Mouse (Mus musculus) bone marrow macrophage, adult 2 months (primary cell): ENCODE data around the gene Sbds. TPM values are rescaled to one million over a fixed set of nuclear protein-coding genes. Genes with fewer than 3 reads are reported as not detected.
A peak's percentile ranks its signal among the peaks of the same experiment; 100 is the strongest.

Experiments used
- H3K27ac ChIP-seq: 2 replicates; pipeline ENCODE4 v1.5.1; 2012; ENCODE audit warnings: low read depth, low read length; ENCODE audit not compliant: insufficient read depth
- H3K4me1 ChIP-seq: 2 replicates; pipeline ENCODE4 v1.6.1; 2012; ENCODE audit warnings: low read length; ENCODE audit not compliant: control insufficient read depth, insufficient read depth
- H3K4me3 ChIP-seq: 2 replicates; pipeline ENCODE4 v1.5.1; 2012; ENCODE audit warnings: mild to moderate bottlenecking, low read length, moderate library complexity; ENCODE audit not compliant: insufficient read depth
- CTCF ChIP-seq: IDR thresholded peaks from 2 replicates; pipeline ENCODE4 v1.5.1; 2012; ENCODE audit warnings: low read depth, mild to moderate bottlenecking, low read length, moderate library complexity
- POLR2A ChIP-seq: IDR thresholded peaks from 2 replicates; pipeline ENCODE4 v1.6.1; 2012; ENCODE audit warnings: mild to moderate bottlenecking, low read depth, low read length, borderline replicate concordance
- polyA plus RNA-seq: library from polyadenylated mRNA; stranded (reverse); fragments of >200 nt; gene quantifications from 2 replicates; pipeline ENCODE4 v1.2.4, GENCODE M21; 2012; ENCODE audit not compliant: missing spikeins, insufficient read depth, insufficient read length

Gene Sbds
- polyA plus RNA-seq, 1 experiment: 87.1 TPM

DNA sequence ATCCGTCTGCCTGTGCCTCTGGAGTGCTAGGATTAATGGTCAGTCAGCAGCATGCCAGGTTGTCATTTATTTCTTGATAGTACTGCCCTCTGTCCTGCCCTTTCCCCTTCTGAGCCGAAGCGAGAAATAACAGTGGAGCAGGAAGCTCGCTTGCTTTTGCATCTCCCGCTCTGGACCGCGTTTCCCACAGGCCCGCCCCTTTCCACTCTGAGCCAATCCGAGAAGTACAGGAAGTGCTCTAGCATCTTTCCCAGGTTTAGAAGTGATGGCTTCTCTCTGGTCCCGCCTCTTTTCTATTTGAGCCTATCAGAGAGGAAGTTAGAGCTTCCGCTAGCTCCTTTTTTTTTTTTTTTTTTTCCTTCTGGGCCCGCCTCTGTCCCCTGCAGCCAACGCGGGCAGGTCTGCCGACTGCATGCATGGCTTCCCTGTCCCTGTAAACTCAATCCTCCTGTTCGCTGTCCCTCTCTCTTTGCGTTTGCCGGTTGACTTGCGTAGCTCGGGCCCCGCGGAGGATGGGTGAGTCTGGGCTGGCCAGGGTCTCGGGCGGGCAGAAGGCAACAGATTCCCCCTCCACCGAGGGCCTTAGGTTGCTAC lies 1.4 kb upstream of the Sbds start:
- TF ChIP-seq POLR2A: no peak
- TF ChIP-seq CTCF: no peak
- Histone ChIP-seq H3K4me1 (peaks cover 21% of the 10 kb centered on the region), H3K27ac (peak overlapping the region; percentile 53), H3K4me3 (peak overlapping the region; percentile 94)

DNA sequence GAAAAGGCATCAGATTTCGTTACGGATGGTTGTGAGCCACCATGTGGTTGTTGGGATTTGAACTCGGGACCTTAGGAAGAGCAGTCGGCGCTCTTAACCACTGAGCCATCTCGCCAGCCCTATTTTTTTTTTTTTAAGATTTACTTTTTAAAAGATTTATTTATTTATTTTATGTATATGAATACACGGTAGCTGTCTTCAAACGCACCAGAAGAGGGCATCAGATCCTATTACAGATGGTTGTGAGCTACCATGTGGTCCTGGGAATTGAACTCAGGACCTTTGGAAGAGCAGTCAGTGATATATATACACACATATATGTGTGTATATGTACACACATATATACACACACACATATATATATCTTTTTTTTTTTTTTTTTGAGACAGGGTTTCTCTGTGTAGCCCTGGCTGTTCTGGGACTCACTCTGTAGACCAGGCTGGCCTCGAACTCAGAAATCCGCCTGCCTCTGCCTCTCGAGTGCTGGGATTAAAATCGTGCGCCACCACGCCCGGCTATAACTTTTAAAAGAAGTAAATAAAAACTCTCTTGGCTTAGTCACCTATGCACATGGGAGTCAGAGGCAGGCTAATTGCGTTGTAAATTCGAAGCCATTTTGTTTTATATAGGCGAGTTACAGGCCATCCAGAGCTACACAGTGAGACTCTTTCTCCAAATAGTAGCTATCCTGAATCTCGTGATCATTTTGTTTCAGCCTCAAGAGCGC lies 632 bp upstream of the Sbds start:
- peaks cover 17% of the 10 kb centered on the region for H3K4me1 ChIP-seq
- H3K27ac ChIP-seq: peak overlapping the region; percentile 53
- H3K4me3 ChIP-seq: peak overlapping the region; percentile 58

DNA sequence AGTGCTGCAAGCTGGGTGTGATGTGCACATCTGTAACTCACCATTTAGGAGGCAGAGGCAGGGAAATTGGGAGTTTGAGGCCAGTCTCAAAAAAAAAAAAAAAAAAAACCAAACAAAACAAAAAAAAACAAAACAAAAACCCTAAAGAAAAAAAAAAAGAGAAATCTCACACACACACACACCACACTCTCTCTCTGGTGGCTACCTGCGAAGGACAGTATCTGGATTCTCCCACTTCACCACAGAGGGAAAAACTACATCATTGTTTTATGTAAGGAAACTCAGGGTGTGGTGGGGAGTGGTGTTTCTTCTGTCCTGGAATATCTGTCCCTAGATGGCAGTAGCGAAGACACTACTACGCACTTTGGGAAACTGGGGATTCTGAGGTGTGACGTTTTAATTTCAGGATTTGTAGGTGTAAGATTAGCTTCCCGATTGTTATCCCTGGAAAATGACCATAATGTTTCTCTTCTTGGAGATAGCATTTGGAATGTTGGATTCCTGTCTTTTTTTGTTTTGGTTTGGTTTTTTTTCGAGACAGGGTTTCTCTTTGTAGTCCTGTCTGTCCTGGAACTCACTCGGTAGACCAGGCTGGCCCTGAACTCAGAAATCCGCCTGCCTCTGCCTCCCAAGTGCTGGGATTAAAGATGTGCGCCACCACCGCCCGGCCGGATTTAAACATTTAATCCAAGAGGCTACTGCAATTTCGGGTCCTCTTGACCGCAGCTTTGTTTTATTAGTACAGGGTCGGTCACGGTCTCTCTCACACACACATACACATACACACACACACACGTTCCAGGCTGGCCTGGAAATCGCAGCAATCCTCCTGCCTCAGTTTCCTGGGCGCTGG lies 940 bp downstream of the Sbds start:
- no peak for TF ChIP-seq CTCF
- TF ChIP-seq POLR2A: no peak
- Histone ChIP-seq H3K4me3 (peak overlapping the region; percentile 91), H3K27ac (peak overlapping the region; percentile 86), H3K4me1 (peaks cover 17% of the 10 kb centered on the region)

DNA sequence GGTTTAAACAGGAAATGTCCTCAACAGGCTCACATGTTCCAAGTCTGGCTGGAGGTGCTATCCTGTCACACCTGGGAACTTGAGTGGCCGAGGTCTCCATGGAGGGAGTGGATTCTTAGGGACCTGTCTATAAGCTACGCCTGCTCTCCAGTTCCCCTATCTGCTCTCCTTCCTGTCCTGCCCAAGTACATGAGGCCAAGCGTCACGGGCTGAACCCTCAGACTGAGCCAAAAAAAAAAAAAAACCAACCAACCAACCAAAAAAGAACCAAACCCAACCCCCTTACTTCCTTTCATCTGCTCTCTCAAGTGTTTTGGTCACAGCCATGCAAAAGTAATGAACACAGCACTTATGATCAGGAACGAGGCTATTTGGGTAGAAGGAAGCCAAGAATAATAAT lies 7.5 kb downstream of the Sbds start:
- H3K27ac ChIP-seq: peak overlapping the region; percentile 68
- H3K4me1 ChIP-seq: peaks cover 13% of the 10 kb centered on the region
- no peak overlapping the region for H3K4me3 ChIP-seq
- no peak for TF ChIP-seq CTCF
- no peak for TF ChIP-seq POLR2A

DNA sequence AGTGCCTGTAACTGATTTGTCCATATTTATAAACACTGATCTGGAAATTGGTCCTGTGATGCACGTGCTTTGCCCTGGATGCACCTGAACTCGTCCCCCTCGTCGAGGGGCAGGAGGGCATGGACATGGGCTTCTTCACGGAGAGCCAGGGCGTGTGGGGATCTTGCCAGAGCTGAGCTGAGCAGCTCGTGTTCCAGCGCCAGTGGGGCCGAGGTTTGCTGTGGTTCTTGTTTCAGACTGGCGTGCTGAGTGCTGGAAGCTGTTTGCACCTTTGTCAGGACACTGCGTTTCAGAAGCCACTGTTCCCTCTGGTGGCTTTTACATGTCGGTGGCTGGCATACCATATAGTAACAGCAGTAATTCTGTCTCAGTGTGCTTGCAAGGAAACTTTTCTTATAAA lies 13.9 kb downstream of the Sbds start:
- H3K27ac ChIP-seq: no peak overlapping the region
- no peaks in the 10 kb centered on the region for H3K4me1 ChIP-seq
- no peak for TF ChIP-seq POLR2A
- no peak for TF ChIP-seq CTCF
- no peak overlapping the region for H3K4me3 ChIP-seq

DNA sequence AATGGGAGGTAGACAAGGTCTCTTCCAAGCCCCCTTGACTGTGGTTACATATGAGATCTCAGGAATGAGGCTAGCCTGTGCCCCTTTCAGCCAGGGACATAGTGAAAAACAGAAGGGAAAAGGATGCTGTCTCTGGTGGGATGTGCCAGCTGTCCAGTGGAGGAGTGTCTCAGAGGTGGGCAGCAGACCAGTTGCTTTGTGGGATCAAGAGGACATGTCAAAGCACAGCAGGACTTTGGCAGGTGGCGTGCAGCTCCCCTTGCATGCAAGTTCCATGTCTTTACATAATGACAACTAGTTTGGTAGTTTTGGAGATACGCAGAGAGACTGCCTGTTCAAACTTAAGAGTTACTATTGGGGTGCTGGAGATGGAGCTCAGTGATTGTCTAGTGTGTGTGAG lies 15.5 kb downstream of the Sbds start:
- Histone ChIP-seq H3K4me1 (no peaks in the 10 kb centered on the region), H3K27ac (no peak overlapping the region), H3K4me3 (no peak overlapping the region)
- TF ChIP-seq CTCF (no peak), POLR2A (no peak)

DNA sequence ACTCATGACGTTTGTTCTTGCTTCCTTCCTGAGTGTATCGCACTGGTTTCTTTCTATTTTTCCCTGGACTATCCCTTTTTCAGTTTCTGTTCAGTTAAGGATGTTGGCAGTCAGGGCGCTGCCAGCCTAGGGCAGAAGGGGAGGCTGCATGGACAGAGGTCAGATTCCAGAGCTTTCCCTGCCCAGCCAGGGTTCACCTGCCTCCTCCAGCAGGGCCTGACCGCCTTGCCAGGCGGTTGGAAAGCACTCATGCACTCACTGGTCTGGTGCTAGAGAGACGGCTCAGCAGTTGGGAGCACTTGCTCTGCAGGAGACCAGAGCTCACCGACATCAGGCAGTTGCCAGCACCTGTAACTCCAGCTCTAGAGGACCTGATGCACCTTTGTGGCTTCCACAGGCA lies 16.1 kb downstream of the Sbds start:
- no peak overlapping the region for H3K27ac ChIP-seq
- no peak for TF ChIP-seq POLR2A
- no peaks in the 10 kb centered on the region for H3K4me1 ChIP-seq
- H3K4me3 ChIP-seq: no peak overlapping the region

DNA sequence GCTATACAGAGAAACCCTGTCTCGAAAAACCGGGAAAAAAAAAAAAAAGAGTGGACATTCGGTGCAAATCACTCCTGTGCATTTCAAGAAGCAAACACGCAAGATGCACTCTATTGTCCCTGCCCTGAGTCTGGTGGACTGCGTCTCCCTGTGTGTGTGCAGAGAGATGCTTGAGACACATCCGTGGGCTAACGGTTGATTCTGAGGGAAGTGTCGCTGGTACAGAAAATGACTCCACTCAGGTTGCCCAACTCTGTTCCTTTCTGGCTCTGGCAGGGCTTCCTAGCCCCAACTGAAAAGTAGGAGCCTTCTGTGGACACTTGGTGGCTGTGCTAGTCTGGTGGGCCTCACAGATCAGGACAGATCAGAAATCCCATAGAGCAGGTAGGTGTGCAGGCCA lies 19.0 kb downstream of the Sbds start:
- no peak for TF ChIP-seq CTCF
- no peak for TF ChIP-seq POLR2A
- no peaks in the 10 kb centered on the region for H3K4me1 ChIP-seq
- no peak overlapping the region for H3K27ac ChIP-seq
- no peak overlapping the region for H3K4me3 ChIP-seq

DNA sequence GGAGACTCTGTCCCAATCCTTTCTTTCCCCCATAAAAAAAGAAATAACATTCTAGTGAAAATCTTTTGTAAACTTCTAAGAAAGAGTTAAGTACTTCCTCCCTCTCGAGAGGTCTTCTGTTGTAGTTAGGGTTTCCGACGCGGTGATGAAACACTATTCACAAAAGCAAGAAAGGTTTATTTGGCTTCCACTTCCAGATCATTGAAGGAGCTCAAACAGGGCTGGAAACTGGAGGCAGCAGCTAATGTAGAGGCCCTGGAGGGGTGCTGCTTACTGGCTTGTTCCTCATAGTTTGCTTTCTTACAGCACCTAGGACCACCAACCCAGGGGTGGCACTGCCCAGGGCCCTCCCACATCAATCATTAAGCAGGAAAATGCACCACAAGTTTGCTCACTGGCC lies 27.2 kb downstream of the Sbds start:
- H3K4me1 ChIP-seq: peaks cover 19% of the 10 kb centered on the region
- H3K4me3 ChIP-seq: no peak overlapping the region
- no peak for TF ChIP-seq POLR2A
- no peak for TF ChIP-seq CTCF
- no peak overlapping the region for H3K27ac ChIP-seq

DNA sequence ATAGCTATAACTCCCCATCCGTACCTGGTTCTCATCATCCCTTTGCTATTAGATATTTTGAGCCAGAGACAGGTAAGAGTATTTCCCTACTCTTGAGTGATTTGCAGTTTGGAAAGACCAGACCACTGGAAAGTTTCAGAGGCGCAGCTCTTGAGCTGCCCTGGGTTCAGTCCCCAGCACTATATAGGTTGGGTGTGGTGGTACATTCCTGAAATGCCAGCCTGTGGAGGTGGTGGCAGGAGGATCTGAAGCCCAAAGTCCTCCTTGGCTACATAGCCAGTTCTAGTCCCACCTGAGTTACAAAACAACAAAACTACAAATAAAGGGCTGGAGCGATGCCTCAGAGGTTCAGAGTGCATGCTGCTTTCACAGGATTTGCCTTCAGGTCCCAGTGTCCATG lies 28.5 kb downstream of the Sbds start:
- H3K4me1 ChIP-seq: peaks cover 20% of the 10 kb centered on the region
- H3K27ac ChIP-seq: no peak overlapping the region
- TF ChIP-seq POLR2A (no peak), CTCF (no peak)
- H3K4me3 ChIP-seq: no peak overlapping the region
